Mouse (Mus musculus): Measurements from ENCODE around the gene Wdhd1. TPM values are rescaled to one million over a fixed set of nuclear protein-coding genes. Genes with fewer than 3 reads are reported as not detected.

Gene Wdhd1
- polyA plus RNA-seq, 1 experiment from 2014 or later, result 37.1 TPM

DNA sequence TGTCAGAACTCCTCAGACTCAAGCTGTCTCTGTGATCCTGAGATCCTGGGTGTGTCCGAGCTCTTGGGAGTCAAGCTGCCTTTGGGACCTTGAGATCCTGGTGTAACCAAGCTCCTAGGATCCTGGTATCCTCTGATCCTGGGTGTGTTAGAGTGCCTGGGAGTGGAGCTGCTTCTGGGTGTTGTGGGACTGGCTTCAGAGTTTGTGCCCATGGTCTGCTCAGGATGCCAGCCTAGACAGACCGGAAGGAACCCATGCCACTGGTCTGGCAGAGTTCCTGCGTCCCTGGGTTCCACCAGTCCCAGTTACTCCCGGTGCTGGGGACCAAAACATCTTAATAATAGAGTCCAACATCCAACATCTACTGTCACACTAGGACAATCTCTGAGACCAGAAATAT, 63.4 kb downstream of the Wdhd1 start:
- no peak overlapping the region for H3K4me3 ChIP-seq
- ATAC-seq (ENCODE audit: low FRiP score, low read depth), result no peak
- H3K9me3 ChIP-seq, result no peaks in the 10 kb centered on the region
- H3K4me1 ChIP-seq, result no peaks in the 10 kb centered on the region
- WGBS, result 86% methylated on average over 4 of the region's 4 CpGs
- H3K9ac ChIP-seq, result no peak overlapping the region
- no peaks in the 10 kb centered on the region for H3K36me3 ChIP-seq
- no peak overlapping the region for H3K4me2 ChIP-seq (replicated peaks)
- H3K27me3 ChIP-seq, result no peaks in the 10 kb centered on the region
- H3K27ac ChIP-seq, result no peak overlapping the region

DNA sequence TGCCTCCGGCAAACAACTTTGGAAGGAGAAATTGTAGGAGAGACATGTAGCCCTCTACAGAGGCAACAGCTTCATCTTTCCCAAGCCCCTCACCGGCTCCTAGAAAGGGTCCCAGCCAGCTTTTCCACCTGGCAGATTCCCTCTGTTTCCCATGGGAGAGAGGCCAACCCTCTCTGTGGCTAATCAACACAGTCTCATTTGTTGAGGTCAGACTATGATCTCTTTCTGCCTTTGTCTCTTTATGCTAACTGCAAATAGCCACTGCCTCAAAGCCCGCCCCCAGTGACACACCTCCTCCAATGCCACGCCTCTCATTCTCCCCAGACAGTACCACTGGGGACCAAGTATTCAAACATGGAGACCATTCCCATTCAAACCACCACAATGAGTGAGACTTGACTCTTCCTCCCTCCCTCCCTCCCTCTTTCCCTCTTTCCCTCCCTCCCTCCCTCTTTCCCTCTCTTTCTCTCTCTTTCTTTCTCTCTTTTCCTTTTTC, 66.9 kb downstream of the Wdhd1 start:
- no peaks in the 10 kb centered on the region for H3K4me1 ChIP-seq
- no peak overlapping the region for H3K4me2 ChIP-seq (replicated peaks)
- no peaks in the 10 kb centered on the region for H3K36me3 ChIP-seq
- H3K27me3 ChIP-seq, result no peaks in the 10 kb centered on the region
- H3K4me3 ChIP-seq, result no peak overlapping the region
- 80% methylated on average over 4 of the region's 4 CpGs for WGBS
- no peak overlapping the region for H3K9ac ChIP-seq
- H3K27ac ChIP-seq, result no peak overlapping the region
- H3K9me3 ChIP-seq, result no peaks in the 10 kb centered on the region
- ATAC-seq (ENCODE audit: low FRiP score, low read depth), result no peak

DNA sequence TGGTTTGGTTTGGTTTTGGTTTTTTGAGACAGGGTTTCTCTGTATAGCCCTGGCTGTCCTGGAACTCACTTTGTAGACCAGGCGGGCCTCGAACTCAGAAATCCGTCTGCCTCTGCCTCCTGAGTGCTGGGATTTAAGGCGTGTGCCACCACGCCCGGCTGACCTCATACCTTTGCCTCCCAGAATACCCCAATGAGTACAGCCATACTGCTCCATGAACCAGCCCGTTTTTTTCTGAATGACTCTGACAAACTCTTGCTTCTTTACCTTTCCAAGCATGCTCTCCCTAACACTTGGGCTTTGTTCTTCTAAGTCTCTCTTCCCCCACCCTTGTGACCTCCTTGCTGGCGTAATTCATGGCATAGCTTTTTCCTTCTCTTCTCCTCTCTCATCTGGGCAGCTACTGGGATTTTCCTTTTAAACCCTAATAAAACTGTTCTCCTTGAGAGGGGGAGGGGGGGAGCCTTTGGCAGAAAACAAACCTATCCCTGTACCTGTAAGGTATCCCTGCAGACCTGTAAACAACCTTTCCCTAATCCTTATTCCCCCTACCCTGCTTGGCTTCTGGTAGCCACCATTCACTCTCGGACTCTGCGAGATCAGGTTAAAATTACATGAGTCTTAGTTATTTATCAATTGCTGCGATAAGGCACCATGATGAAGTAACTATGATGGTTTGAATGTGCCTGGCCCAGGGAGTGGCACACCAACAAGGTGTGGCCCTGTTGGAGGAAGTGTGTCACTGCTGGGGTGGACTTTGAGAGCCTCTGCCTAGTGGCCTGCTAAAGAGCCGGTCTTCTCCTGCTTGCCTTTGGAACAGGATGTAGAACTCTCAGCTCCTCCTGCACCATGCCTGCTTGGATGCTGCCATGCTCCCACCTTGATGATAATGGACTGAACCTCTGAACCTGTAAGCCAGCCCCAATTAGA, 67.8 kb downstream of the Wdhd1 start:
- H3K4me3 ChIP-seq, result no peak overlapping the region
- H3K36me3 ChIP-seq, result no peaks in the 10 kb centered on the region
- no peaks in the 10 kb centered on the region for H3K27me3 ChIP-seq
- no peaks in the 10 kb centered on the region for H3K9me3 ChIP-seq
- H3K9ac ChIP-seq, result no peak overlapping the region
- H3K27ac ChIP-seq, result no peak overlapping the region
- H3K4me1 ChIP-seq, result no peaks in the 10 kb centered on the region
- H3K4me2 ChIP-seq (replicated peaks), result no peak overlapping the region
- WGBS, result 80% methylated on average over 12 of the region's 12 CpGs
- no peak for ATAC-seq (ENCODE audit: low FRiP score, low read depth)

- H3K4me1 ChIP-seq, result no peaks in the 10 kb centered on the region
- no peak overlapping the region for H3K27ac ChIP-seq
- WGBS, result 79% methylated on average over 3 of the region's 3 CpGs
- H3K9me3 ChIP-seq, result no peaks in the 10 kb centered on the region
- no peaks in the 10 kb centered on the region for H3K27me3 ChIP-seq
- no peaks in the 10 kb centered on the region for H3K36me3 ChIP-seq
- no peak overlapping the region for H3K4me3 ChIP-seq
- no peak overlapping the region for H3K4me2 ChIP-seq (replicated peaks)
- no peak overlapping the region for H3K9ac ChIP-seq
- ATAC-seq (ENCODE audit: low FRiP score, low read depth), result no peak
Measured at GRCm38 (mm10) chr14:47206601-47207000, 70.1 kb downstream of the Wdhd1 start.

GRCm38 (mm10) chr14:47205270-47205972, 71.2 kb downstream of the Wdhd1 start:
- Histone ChIP-seq H3K9ac (no peak overlapping the region), H3K36me3 (no peaks in the 10 kb centered on the region), H3K27ac (no peak overlapping the region), H3K9me3 (no peaks in the 10 kb centered on the region), H3K4me1 (no peaks in the 10 kb centered on the region), H3K4me3 (no peak overlapping the region), H3K27me3 (no peaks in the 10 kb centered on the region), H3K4me2 (replicated peaks) (no peak overlapping the region)
- no peak for ATAC-seq (ENCODE audit: low FRiP score, low read depth)
- 86% methylated on average over 5 of the region's 5 CpGs for WGBS

DNA sequence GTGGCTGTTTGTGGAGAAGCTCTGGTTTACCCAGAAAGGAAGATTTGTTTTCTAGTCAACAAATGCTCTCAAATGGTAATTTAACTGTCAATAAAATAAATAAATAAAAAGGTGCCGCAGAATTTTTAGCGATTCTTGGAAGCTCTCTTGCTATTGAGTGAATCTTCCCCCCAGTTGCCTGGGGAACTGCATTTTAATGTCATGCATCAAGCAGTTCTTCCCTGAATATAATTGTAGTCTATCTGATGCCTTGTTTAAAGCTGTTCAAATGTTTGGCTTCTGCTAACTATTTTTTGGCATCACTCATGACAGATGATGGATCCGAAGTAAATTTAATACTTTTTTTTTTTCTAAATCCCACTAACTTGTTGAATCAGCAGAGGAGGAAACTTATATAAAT, 79.3 kb downstream of the Wdhd1 start:
- H3K27ac ChIP-seq, result no peak overlapping the region
- WGBS, result 89% methylated on average over 3 of the region's 3 CpGs
- H3K4me3 ChIP-seq, result no peak overlapping the region
- no peaks in the 10 kb centered on the region for H3K36me3 ChIP-seq
- no peaks in the 10 kb centered on the region for H3K4me1 ChIP-seq
- no peak overlapping the region for H3K9ac ChIP-seq
- H3K4me2 ChIP-seq (replicated peaks), result no peak overlapping the region
- no peaks in the 10 kb centered on the region for H3K9me3 ChIP-seq
- ATAC-seq (ENCODE audit: low FRiP score, low read depth), result no peak
- H3K27me3 ChIP-seq, result no peaks in the 10 kb centered on the region

- H3K4me1 ChIP-seq, result no peaks in the 10 kb centered on the region
- ATAC-seq (ENCODE audit: low FRiP score, low read depth), result no peak
- H3K27me3 ChIP-seq, result no peaks in the 10 kb centered on the region
- H3K9ac ChIP-seq, result no peak overlapping the region
- H3K9me3 ChIP-seq, result no peaks in the 10 kb centered on the region
- no peaks in the 10 kb centered on the region for H3K36me3 ChIP-seq
- WGBS, result 83% methylated on average over 8 of the region's 8 CpGs
- H3K4me2 ChIP-seq (replicated peaks), result no peak overlapping the region
- no peak overlapping the region for H3K4me3 ChIP-seq
- H3K27ac ChIP-seq, result no peak overlapping the region
Measured at GRCm38 (mm10) chr14:47196711-47197110, 79.9 kb downstream of the Wdhd1 start.

DNA sequence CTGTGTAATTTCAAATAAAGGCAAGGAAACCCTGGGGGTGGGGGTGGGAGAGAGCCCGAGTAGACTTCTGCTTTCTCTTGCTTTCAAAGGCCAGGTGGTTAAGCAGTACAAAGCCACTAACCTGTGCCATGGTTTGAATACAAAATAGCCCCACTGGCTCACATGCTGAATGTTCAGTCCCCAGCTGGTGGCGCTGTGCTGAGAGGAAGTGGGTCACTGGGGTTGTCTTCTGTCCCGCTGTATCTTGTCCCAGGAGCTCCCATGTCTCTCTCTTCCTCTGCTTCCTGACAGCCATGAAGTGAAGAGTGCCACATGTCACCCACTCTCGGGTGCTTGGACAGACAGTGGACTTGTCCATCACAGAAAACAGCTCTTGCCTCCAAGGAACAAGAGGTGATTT, 82.6 kb downstream of the Wdhd1 start:
- Histone ChIP-seq H3K36me3 (no peaks in the 10 kb centered on the region), H3K9ac (no peak overlapping the region), H3K4me3 (no peak overlapping the region), H3K27me3 (no peaks in the 10 kb centered on the region), H3K4me1 (no peaks in the 10 kb centered on the region), H3K27ac (no peak overlapping the region), H3K4me2 (replicated peaks) (no peak overlapping the region), H3K9me3 (no peaks in the 10 kb centered on the region)
- ATAC-seq (ENCODE audit: low FRiP score, low read depth), result no peak
- WGBS, result 45% methylated on average over 4 of the region's 4 CpGs

- 80% methylated on average over 6 of the region's 6 CpGs for WGBS
- ATAC-seq (ENCODE audit: low FRiP score, low read depth), result no peak
- no peaks in the 10 kb centered on the region for H3K36me3 ChIP-seq
Measured at GRCm38 (mm10) chr14:47193506-47193905, 83.2 kb downstream of the Wdhd1 start.

DNA sequence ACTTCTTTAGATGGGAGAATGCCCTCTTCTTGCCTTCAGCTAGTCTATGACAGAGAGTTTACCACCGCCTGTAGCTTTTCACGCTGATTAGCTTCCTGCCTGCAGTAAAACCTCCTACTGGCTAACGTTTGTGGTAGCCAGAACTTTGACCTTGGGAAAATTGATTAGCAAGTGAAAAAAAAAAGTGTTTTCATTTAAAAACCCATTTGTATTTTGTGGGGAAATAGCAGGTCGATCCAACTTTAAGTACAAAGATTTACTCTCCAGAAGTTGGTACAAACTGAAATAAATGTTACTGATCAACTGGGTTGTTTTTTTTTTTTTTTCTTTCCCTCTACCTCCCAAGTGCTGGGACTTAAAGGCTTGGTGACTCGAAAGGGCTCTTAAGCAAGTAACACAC, 84.8 kb downstream of the Wdhd1 start:
- ATAC-seq (ENCODE audit: low FRiP score, low read depth), result no peak
- no peak overlapping the region for H3K4me3 ChIP-seq
- peaks cover 5% of the 10 kb centered on the region for H3K4me1 ChIP-seq
- H3K9ac ChIP-seq, result no peak overlapping the region
- peaks cover 20% of the 10 kb centered on the region for H3K27me3 ChIP-seq
- H3K9me3 ChIP-seq, result no peaks in the 10 kb centered on the region
- WGBS, result 34% methylated on average over 5 of the region's 5 CpGs
- no peak overlapping the region for H3K4me2 ChIP-seq (replicated peaks)
- H3K36me3 ChIP-seq, result no peaks in the 10 kb centered on the region
- no peak overlapping the region for H3K27ac ChIP-seq

More at GRCm38 (mm10) chr14:47193506-47193905, 83.2 kb downstream of the Wdhd1 start:
- H3K4me3 ChIP-seq, result no peak overlapping the region
- no peak overlapping the region for H3K27ac ChIP-seq
- no peak overlapping the region for H3K9ac ChIP-seq
- H3K4me1 ChIP-seq, result peaks cover 4% of the 10 kb centered on the region
- no peak overlapping the region for H3K4me2 ChIP-seq (replicated peaks)
- H3K27me3 ChIP-seq, result peaks cover 5% of the 10 kb centered on the region
- H3K9me3 ChIP-seq, result no peaks in the 10 kb centered on the region

Data from limb, embryonic 13.5 days (tissue).